In genomic region chr6:134164356-134164755, GRCm38 (mm10) we compare ENCODE assay signal across 13 mouse cellular contexts.
"Had no signal": no experiment of that assay in that cellular context is flagged by ENCODE, and none has a peak within 500 bp of the region (broad histone marks: within the 10 kb centered on the region; RNA-seq: fewer than 3 reads in every experiment).

No protein-coding gene starts in this region.

- H3K4me2 ChIP-seq: kidney, embryonic 15.5 days; limb, embryonic 12.5 days; liver, embryonic 12.5 days; lung, embryonic 15.5 days; midbrain, embryonic 11.5 days; midbrain, embryonic 15.5 days; neural tube, embryonic 12.5 days had no signal

- H3K27ac ChIP-seq: kidney, embryonic 15.5 days; layer of hippocampus, adult 2 months; limb, embryonic 12.5 days; liver, embryonic 12.5 days; lung, embryonic 15.5 days; macrophage; midbrain, embryonic 15.5 days; neural tube, embryonic 12.5 days; stomach, postnatal 0 days had no signal

- H3K36me3 ChIP-seq: limb, embryonic 12.5 days; lung, embryonic 15.5 days; midbrain, embryonic 15.5 days; neural tube, embryonic 12.5 days had no signal

- H3K9ac ChIP-seq: kidney, embryonic 15.5 days; limb, embryonic 12.5 days; liver, embryonic 12.5 days; lung, embryonic 15.5 days; midbrain, embryonic 15.5 days; neural tube, embryonic 12.5 days had no signal

- H3K27me3 ChIP-seq: kidney, embryonic 15.5 days; limb, embryonic 12.5 days; liver, embryonic 12.5 days; lung, embryonic 15.5 days; megakaryocyte, embryonic 14.5 days; midbrain, embryonic 15.5 days; neural tube, embryonic 12.5 days had no signal

- ATAC-seq: liver, embryonic 12.5 days; midbrain, embryonic 15.5 days had no signal

- H3K9me3 ChIP-seq: kidney, embryonic 15.5 days; limb, embryonic 12.5 days; liver, embryonic 12.5 days; lung, embryonic 15.5 days; megakaryocyte, embryonic 14.5 days; midbrain, embryonic 15.5 days; neural tube, embryonic 12.5 days had no signal

- H3K4me3 ChIP-seq: kidney, embryonic 15.5 days; layer of hippocampus, adult 2 months; limb, embryonic 12.5 days; liver, embryonic 12.5 days; lung, embryonic 15.5 days; megakaryocyte, embryonic 14.5 days; midbrain, embryonic 15.5 days; neural tube, embryonic 12.5 days had no signal

- DNase-seq: kidney, postnatal 4 days; lung, postnatal 14 days had no signal

- H3K4me1 ChIP-seq: midbrain, embryonic 15.5 days had no signal
